Mouse (Mus musculus): Measurements from ENCODE around the gene Vwa3a.

- TF ChIP-seq POLR2A (IDR thresholded peaks at IDR 0.05; ENCODE audit: borderline replicate concordance, insufficient read depth, low read length) (no peak), CTCF (IDR thresholded peaks at IDR 0.05; ENCODE audit: borderline replicate concordance, insufficient read depth, low read depth, low read length) (no peak)
Observed at GRCm38 (mm10) chr7:120743366-120744351, 4.5 kb downstream of the Vwa3a start.

Data from cerebellum, adult 2 months (tissue).